Mouse (Mus musculus): ENCODE data around the gene Fen1.
A peak's percentile ranks its signal among the peaks of the same experiment; 100 is the strongest.
"Not testable (repeated sequence)": the region's sequence is repeated elsewhere in the genome, so short reads cannot be mapped to it uniquely, and the experiment has no call there.

Fen1 gene

DNA sequence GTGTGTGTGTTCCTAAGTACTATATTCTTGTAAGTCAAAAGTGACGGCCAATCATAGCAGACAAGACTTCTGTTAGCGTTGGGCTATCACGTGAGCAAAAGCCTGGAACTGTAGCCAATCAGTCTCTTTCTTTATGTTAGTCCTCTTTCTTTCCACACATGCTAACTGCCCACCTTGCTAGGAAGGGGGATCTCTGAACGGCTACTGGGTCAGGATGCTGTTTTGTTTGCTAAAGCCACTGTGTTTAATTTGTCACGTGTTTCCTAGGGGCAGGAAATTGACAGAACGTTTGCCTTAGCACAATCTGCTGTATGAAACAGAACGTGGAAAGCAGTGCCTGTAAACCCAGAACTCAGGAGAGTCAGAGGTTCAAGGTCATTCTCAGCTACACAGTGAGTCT, 21.8 kb downstream of the Fen1 start:
- DNase-seq (ENCODE audit: low read depth, low spot score), result peak; percentile 67

- DNase-seq (ENCODE audit: low read depth, low spot score), result peak; percentile 86
Observed at GRCm38 (mm10) chr19:10181225-10181624, 22.7 kb downstream of the Fen1 start.

GRCm38 (mm10) chr19:10176941-10177372, 27.0 kb downstream of the Fen1 start:
- DNase-seq (ENCODE audit: low read depth, low spot score), result no peak

DNA sequence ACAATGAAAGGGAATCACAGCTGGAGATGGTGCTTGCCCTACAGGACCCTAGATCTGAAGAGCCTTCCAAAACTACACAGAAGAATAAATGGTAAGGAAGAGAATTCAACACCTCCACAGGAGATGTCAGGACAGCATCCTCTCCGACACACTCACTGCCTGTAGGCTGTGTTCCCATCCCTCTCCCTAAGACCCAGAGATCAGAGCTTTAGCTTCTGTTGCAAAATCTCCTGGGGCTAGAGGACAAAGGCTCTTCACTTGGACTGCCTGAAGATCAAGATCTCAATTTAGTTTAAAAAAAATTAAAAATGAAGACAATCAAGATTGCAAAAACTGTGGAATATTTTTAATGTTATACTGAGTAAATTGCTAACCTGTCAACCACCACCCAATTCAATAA, 27.5 kb downstream of the Fen1 start:
- DNase-seq (ENCODE audit: low read depth, low spot score), result no peak

- DNase-seq (ENCODE audit: low read depth, low spot score), result no peak
Observed at GRCm38 (mm10) chr19:10174956-10175355, 29.0 kb downstream of the Fen1 start.

DNA sequence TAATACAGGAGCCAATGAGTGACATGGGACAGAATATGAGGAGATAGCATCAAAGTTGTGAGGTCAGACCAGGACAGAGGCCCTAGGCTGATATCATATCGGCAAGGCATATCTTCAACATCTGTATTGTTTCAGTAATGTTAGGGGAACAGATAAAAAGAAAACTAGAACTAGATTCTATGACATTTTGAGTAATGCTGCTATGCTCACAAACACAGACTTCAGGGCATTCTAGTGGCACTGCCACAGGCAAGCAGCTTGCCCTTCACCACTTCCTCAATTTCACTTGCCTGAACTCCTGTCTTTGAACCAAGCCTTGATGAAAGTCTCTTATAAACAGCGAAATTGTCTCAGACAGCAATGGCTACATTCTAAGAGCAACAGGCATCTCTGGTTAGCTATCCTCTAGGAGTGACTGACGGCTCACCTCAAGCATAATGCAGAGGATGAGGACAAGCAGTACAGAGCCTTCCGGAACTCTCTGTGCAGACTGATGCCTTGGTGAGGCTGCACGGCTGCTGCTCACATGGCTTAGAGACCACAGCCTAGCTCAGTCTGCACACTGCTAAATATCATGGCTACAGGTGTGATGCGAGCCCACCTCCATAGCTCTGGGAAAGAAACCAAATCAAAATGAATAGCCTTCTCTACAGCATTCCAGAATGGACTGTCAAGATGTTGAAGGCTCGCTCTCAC, 30.0 kb downstream of the Fen1 start:
- DNase-seq (ENCODE audit: low read depth, low spot score), result no peak

- DNase-seq (ENCODE audit: low read depth, low spot score), result no peak
Observed at GRCm38 (mm10) chr19:10173116-10173718, 30.8 kb downstream of the Fen1 start.

DNA sequence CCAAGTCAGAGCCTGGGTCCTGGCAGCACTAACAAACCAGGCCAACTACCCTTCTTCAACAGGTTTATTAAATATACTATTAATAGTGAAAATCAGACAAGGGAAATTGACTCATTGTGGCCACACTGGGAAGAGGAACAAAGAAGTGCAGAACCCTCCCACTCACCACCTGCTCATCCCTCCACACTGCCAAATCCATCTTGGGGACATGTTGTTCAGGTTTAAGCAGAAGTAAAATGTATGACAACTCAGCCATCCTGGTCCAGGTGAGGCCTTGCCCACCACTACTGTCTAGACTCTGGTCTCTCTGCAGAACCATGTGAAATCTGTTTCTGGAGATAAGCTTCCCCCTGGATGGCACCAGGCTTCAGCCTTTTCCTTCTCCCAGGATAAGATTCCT, 32.1 kb downstream of the Fen1 start:
- peak; percentile 83 for DNase-seq (ENCODE audit: low read depth, low spot score)

DNA sequence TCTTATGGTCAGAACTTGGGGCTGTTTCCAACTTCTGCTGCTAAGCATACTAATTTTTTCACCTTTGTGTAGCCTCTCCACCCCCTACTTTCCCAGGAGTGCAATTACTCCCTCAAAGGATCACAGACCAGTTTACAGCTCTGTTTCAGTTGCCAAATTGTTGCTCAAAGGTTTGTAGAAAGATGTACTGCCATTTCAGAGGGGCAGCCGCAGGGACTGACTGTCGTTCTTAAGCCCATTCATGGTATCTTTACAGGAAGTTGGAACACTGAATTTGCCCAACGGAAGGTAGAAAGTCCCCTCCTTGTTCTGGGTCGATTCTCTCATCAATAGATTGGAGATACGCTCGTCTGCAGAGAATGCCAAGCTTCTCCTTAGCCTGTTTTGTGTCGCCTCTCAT, 32.6 kb downstream of the Fen1 start:
- DNase-seq (ENCODE audit: low read depth, low spot score), result no peak

GRCm38 (mm10) chr19:10170466-10170865, 33.5 kb downstream of the Fen1 start:
- no peak for DNase-seq (ENCODE audit: low read depth, low spot score)

DNA sequence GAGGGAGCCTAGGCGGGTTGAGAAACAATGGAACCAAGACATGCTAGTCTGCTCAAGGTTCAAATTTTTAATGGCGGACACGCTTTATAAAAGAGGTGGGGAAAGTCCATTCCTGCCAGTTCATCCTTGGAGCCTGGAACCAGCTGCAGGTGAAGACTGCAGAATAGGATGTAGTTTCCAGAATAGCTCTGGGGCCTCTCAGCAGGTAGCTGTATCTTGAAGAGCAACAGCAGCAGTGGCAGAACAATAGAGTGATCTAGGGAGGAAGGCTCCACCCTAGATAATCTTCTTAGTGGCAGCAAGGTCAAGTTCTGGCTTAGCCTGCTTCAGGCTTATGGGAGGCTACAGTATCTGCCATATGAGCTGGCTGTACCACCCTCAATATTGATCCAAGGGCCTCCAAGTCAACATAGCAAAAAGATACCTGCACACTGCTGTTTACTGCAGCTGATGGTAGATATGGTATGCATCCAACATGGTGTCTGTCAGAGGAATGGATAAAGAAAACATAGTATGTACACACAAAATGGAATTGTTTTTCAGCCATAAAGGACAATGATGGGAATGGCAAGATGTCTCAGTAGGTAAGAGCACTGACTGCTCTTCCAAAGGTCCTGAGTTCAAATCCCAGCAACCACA, 34.2 kb downstream of the Fen1 start:
- DNase-seq (ENCODE audit: low read depth, low spot score), result not testable (repeated sequence)

GRCm38 (mm10) chr19:10169179-10169578, 34.8 kb downstream of the Fen1 start:
- DNase-seq (ENCODE audit: low read depth, low spot score), result no peak

DNA sequence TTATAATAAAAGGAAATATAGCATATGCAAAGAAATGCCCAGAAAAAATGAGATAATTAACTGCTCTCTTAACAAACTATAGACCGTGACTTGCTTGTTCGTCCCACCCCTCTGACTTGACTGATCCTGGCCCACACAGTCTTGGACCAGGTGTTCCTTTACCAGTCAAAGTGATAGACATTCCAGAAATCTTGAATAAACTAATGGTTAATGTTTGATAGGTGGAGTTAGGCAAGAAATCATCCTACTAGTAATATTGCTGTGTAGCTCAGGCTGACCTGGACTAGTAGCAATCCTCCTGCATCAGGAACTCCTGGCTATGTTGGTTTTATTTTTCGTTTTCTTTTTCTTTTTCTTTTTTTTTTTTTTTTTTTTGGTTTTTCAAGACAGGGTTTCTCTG, 35.5 kb downstream of the Fen1 start:
- no peak for DNase-seq (ENCODE audit: low read depth, low spot score)

GRCm38 (mm10) chr19:10167951-10168350, 36.0 kb downstream of the Fen1 start:
- no peak for DNase-seq (ENCODE audit: low read depth, low spot score)

DNA sequence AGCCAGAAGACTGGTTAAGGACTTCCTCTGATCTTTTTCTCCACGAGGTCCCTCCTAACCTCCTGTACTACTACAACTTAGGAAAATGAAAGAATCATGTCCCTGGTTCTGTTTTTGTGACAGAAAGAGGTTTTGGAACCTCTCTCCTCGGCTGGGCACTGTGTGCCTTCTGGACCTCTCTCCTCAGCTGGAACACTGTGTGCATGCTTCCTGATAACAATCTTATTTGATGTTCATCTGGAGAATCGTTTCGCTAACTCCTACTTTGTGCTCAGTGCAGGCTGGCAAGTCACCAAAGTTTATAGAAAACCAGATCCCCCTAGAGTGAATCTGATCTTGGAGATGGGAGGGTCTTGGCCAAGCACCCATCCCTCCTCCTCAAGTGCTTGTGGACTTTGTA, 36.9 kb downstream of the Fen1 start:
- no peak for DNase-seq (ENCODE audit: low read depth, low spot score)

- not testable (repeated sequence) for DNase-seq (ENCODE audit: low read depth, low spot score)
Observed at GRCm38 (mm10) chr19:10165928-10166327, 38.0 kb downstream of the Fen1 start.

- peak; percentile 16 for DNase-seq (ENCODE audit: low read depth, low spot score)
Observed at GRCm38 (mm10) chr19:10163896-10164295, 40.1 kb downstream of the Fen1 start.

DNA sequence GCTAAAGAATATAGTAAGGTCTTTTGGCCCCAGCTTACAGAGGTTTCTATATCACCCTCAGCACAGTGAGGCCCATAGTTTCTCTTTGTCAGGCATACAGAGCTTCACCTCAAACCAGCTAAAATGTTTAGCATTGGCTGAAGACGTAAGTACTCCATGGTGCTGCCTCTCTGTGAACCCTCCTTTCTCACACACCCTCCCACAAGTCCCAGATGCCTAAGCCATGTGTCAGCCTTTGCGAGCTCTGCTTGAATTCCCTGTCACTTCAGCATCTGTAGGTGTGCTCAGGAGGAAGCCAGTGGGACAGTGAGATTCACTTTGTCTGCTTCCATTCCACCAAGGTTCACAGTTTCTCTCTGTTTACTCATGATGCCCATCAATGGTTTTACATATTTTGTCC, 46.2 kb downstream of the Fen1 start:
- DNase-seq (ENCODE audit: low read depth, low spot score), result peak; percentile 56

DNA sequence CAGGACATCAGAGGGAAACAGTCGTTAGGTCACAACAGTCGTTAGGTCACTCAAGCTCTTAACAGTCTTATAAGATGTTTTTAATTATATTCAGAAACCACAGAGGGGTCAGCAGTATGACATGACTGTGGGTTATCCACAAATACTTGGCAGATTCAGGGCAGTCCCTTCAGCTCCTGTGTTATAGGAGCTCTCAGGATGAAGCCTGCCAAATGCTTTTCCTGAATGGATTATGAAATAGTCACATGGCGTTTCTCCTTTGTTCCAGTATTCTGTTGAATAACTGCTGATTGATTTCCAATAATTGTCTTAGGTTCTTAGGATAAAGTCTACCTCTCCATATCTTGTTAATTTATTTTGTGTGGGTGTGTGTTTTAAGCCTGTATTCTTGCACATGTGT, 54.8 kb downstream of the Fen1 start:
- no peak for DNase-seq (ENCODE audit: low read depth, low spot score)

All from brain, adult 2 months (tissue).